Mouse (Mus musculus): ENCODE measurements around the gene Pla2g12b.

GRCm38 (mm10) chr10:59367206-59367605 lies 36.3 kb upstream of the Pla2g12b start:
- TF ChIP-seq CTCF (IDR thresholded peaks at IDR 0.05; ENCODE audit: low read depth, low read length) (no peak), EP300 (IDR thresholded peaks at IDR 0.05; ENCODE audit: insufficient read depth, low read depth, low read length) (no peak), POLR2A (IDR thresholded peaks at IDR 0.05; ENCODE audit: insufficient read depth, low read length) (no peak)

Measured in ES-Bruce4 (cell line).